Mouse (Mus musculus): Measurements from ENCODE around the gene Foxr1. TPM values are rescaled to one million over a fixed set of nuclear protein-coding genes. Genes with fewer than 3 reads are reported as not detected.
A peak's percentile ranks its signal among the peaks of the same experiment; 100 is the strongest.

Gene Foxr1
- total RNA-seq, 1 experiment, result 1.9 TPM

GRCm38 (mm10) chr9:44435747-44436146, 5.2 kb downstream of the Foxr1 start:
- TF ChIP-seq HCFC1 (IDR thresholded peaks at IDR 0.05; ENCODE audit: borderline replicate concordance, insufficient read depth, low read length) (no peak), ZNF384 (IDR thresholded peaks at IDR 0.05; ENCODE audit: low read depth, low read length) (no peak), ZC3H11A (IDR thresholded peaks at IDR 0.05; ENCODE audit: borderline replicate concordance, low read depth, low read length) (no peak), CHD2 (IDR thresholded peaks at IDR 0.05; ENCODE audit: low read depth, low read length) (no peak), MAFK (IDR thresholded peaks at IDR 0.05; ENCODE audit: insufficient read depth, low read depth, low read length) (no peak)
- H3K9ac ChIP-seq (ENCODE audit: insufficient read depth, low read depth, low read length, poor library complexity, severe bottlenecking), result no peak overlapping the region
- H3K4me1 ChIP-seq (ENCODE audit: control insufficient read depth in 2 of 2, insufficient read depth in 2 of 2, low read length in 2 of 2, poor library complexity in 1 of 2), result peaks cover 0 to 6% of the 10 kb centered on the region in 2 experiments; a peak in 1 of 4 replicates

GRCm38 (mm10) chr9:44432577-44433185, 8.3 kb downstream of the Foxr1 start:
- no peak overlapping the region for H3K4me3 ChIP-seq (ENCODE audit: insufficient read depth in 1 of 2, low read depth in 1 of 2, low read length in 2 of 2, poor library complexity in 1 of 2, severe bottlenecking in 1 of 2)
- peaks cover 0 to 4% of the 10 kb centered on the region in 2 experiments; a peak in 1 of 4 replicates for H3K4me1 ChIP-seq (ENCODE audit: control insufficient read depth in 2 of 2, insufficient read depth in 2 of 2, low read length in 2 of 2, poor library complexity in 1 of 2)
- no peak overlapping the region for H3K9ac ChIP-seq (ENCODE audit: insufficient read depth, low read depth, low read length, poor library complexity, severe bottlenecking)
- in situ Hi-C loops (cut with MboI; ENCODE audit: low sequenced_read_pairs in 2 of 2, unreplicated experiment in 2 of 2), result no loop called here
- no peaks in the 10 kb centered on the region for H3K9me3 ChIP-seq (ENCODE audit: control insufficient read depth, insufficient read depth, low read depth, low read length)
- no peak overlapping the region for H3K27ac ChIP-seq (ENCODE audit: insufficient read depth, low read depth, low read length, poor library complexity, severe bottlenecking)
- no peak for DNase-seq (ENCODE audit: low read depth, low spot score)
- no peaks in the 10 kb centered on the region for H3K36me3 ChIP-seq (ENCODE audit: control insufficient read depth, insufficient read depth, low read length, poor library complexity, severe bottlenecking)
- no peak for TF ChIP-seq MAFK (IDR thresholded peaks at IDR 0.05; ENCODE audit: insufficient read depth, low read depth, low read length)
- TF ChIP-seq ZC3H11A (IDR thresholded peaks at IDR 0.05; ENCODE audit: borderline replicate concordance, low read depth, low read length), result no peak
- TF ChIP-seq ZNF384 (IDR thresholded peaks at IDR 0.05; ENCODE audit: low read depth, low read length), result no peak
- no peak for TF ChIP-seq CHD2 (IDR thresholded peaks at IDR 0.05; ENCODE audit: low read depth, low read length)
- no peak for TF ChIP-seq HCFC1 (IDR thresholded peaks at IDR 0.05; ENCODE audit: borderline replicate concordance, insufficient read depth, low read length)

More at GRCm38 (mm10) chr9:44435747-44436146, 5.2 kb downstream of the Foxr1 start:
- Histone ChIP-seq H3K36me3 (ENCODE audit: control insufficient read depth, insufficient read depth, low read length, poor library complexity, severe bottlenecking) (no peaks in the 10 kb centered on the region), H3K27ac (ENCODE audit: insufficient read depth, low read depth, low read length, poor library complexity, severe bottlenecking) (no peak overlapping the region), H3K4me3 (ENCODE audit: insufficient read depth in 1 of 2, low read depth in 1 of 2, low read length in 2 of 2, poor library complexity in 1 of 2, severe bottlenecking in 1 of 2) (no peak overlapping the region), H3K9me3 (ENCODE audit: control insufficient read depth, insufficient read depth, low read depth, low read length) (no peaks in the 10 kb centered on the region)
- DNase-seq (ENCODE audit: low read depth, low spot score), result no peak
- in situ Hi-C loops (cut with MboI; ENCODE audit: low sequenced_read_pairs in 2 of 2, unreplicated experiment in 2 of 2), result no loop called here

DNA sequence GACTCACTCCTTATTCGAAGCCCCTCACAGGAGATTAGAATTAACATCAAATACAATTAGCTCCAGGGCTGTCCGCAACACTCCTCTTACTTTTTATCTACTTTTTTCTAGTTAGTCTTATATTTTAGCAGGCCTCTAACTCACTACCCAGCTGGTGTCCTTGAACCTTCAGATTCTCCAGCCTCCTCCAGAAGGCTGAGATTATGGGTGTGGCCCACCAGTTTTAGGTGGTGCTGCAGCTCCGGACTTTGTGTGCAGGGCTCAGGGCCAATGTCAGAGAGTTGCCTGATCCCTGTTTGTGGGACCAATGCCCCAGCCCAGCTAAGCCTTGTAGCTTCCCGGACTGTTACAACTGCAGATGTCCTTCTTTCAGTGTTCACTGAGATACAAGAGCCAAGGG, 17.4 kb downstream of the Foxr1 start:
- no peaks in the 10 kb centered on the region for H3K36me3 ChIP-seq (ENCODE audit: control insufficient read depth, insufficient read depth, low read length, poor library complexity, severe bottlenecking)
- no peak for TF ChIP-seq HCFC1 (IDR thresholded peaks at IDR 0.05; ENCODE audit: borderline replicate concordance, insufficient read depth, low read length)
- no peak for TF ChIP-seq MAFK (IDR thresholded peaks at IDR 0.05; ENCODE audit: insufficient read depth, low read depth, low read length)
- no peak overlapping the region for H3K9ac ChIP-seq (ENCODE audit: insufficient read depth, low read depth, low read length, poor library complexity, severe bottlenecking)
- H3K27ac ChIP-seq (ENCODE audit: insufficient read depth, low read depth, low read length, poor library complexity, severe bottlenecking), result peak overlapping the region; percentile 18; the same call in 1 of the 2 replicates
- DNase-seq (ENCODE audit: low read depth, low spot score), result no peak
- in situ Hi-C loops (cut with MboI; ENCODE audit: low sequenced_read_pairs in 2 of 2, unreplicated experiment in 2 of 2), result no loop called here
- no peak overlapping the region for H3K4me3 ChIP-seq (ENCODE audit: insufficient read depth in 1 of 2, low read depth in 1 of 2, low read length in 2 of 2, poor library complexity in 1 of 2, severe bottlenecking in 1 of 2)
- peaks cover 5 to 12% of the 10 kb centered on the region in 2 experiments for H3K4me1 ChIP-seq (ENCODE audit: control insufficient read depth in 2 of 2, insufficient read depth in 2 of 2, low read length in 2 of 2, poor library complexity in 1 of 2)
- H3K9me3 ChIP-seq (ENCODE audit: control insufficient read depth, insufficient read depth, low read depth, low read length), result no peaks in the 10 kb centered on the region

- no peak for TF ChIP-seq MAFK (IDR thresholded peaks at IDR 0.05; ENCODE audit: insufficient read depth, low read depth, low read length)
- no peak for TF ChIP-seq HCFC1 (IDR thresholded peaks at IDR 0.05; ENCODE audit: borderline replicate concordance, insufficient read depth, low read length)
- TF ChIP-seq ZC3H11A (IDR thresholded peaks at IDR 0.05; ENCODE audit: borderline replicate concordance, low read depth, low read length), result no peak
- no peak for TF ChIP-seq ZNF384 (IDR thresholded peaks at IDR 0.05; ENCODE audit: low read depth, low read length)
- peaks cover 2% of the 10 kb centered on the region; the same call in 1 of the 2 replicates for H3K36me3 ChIP-seq (ENCODE audit: control insufficient read depth, insufficient read depth, low read length, poor library complexity, severe bottlenecking)
- peak overlapping the region; percentile 99; the same call in 1 of the 2 replicates for H3K27ac ChIP-seq (ENCODE audit: insufficient read depth, low read depth, low read length, poor library complexity, severe bottlenecking)
- H3K4me3 ChIP-seq (ENCODE audit: insufficient read depth in 1 of 2, low read depth in 1 of 2, low read length in 2 of 2, poor library complexity in 1 of 2, severe bottlenecking in 1 of 2), result peak overlapping the region; percentile 49 to 52
- DNase-seq (ENCODE audit: low read depth, low spot score), result no peak
- peak overlapping the region; percentile 51; the same call in 1 of the 2 replicates for H3K9ac ChIP-seq (ENCODE audit: insufficient read depth, low read depth, low read length, poor library complexity, severe bottlenecking)
- in situ Hi-C loops (cut with MboI; ENCODE audit: low sequenced_read_pairs in 2 of 2, unreplicated experiment in 2 of 2), result no loop called here
- H3K4me1 ChIP-seq (ENCODE audit: control insufficient read depth in 2 of 2, insufficient read depth in 2 of 2, low read length in 2 of 2, poor library complexity in 1 of 2), result peaks cover 5 to 12% of the 10 kb centered on the region in 2 experiments
- no peaks in the 10 kb centered on the region for H3K9me3 ChIP-seq (ENCODE audit: control insufficient read depth, insufficient read depth, low read depth, low read length)
Observed at GRCm38 (mm10) chr9:44420280-44420898, 20.5 kb downstream of the Foxr1 start.
